Mouse (Mus musculus) cerebellum, adult 8-10 months (tissue): ENCODE data around the gene Oxa1l.
A peak's percentile ranks its signal among the peaks of the same experiment; 100 is the strongest.
"Not testable (repeated sequence)": the region's sequence is repeated elsewhere in the genome, so short reads cannot be mapped to it uniquely, and the experiment has no call there.

ENCODE experiments used
- DNase-seq: peaks from one replicate; pipeline ENCODE4 v3.0.0; 2022

Gene Oxa1l

DNA sequence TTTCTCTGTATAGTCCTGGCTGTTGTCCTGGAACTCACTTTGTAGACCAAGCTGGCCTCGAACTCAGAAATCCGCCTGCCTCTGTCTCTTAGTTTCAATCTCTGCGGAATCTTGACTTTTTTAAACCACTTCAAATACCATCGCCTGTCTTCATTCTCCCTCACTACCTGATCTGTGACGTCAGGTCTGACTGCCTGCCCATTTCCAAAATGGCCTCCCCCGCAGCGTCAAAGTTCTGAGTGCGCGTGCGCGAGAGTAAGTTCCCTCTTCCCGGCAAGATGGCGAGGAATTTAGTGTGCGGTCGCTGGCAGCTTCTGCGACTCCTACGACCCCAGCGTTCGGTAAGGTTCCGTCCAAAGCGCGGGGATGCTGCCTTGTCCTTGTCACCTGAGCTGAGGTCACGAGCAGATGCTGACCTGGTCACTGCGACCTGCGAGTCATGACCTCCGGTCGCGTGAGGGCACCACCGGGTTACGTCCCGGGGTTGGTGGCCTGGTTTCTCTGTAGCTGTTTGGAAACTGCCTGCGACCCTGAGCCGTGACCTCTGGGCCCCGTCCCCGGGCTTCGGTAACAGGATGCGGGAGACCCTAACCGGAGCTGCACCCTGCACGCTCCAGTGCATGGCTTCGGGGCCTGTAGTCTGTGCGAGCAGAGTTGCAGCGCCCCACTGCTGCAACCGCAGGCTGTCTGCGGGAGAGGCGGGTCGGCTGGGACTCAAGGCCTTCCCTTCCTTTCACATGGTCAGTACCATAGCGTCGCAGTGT, at the start of gene Oxa1l:
Gene Oxa1l, plus strand, starts transcription at position 258 of the 764 bp plus-strand sequence.
- DNase-seq: peak; percentile 97

DNA sequence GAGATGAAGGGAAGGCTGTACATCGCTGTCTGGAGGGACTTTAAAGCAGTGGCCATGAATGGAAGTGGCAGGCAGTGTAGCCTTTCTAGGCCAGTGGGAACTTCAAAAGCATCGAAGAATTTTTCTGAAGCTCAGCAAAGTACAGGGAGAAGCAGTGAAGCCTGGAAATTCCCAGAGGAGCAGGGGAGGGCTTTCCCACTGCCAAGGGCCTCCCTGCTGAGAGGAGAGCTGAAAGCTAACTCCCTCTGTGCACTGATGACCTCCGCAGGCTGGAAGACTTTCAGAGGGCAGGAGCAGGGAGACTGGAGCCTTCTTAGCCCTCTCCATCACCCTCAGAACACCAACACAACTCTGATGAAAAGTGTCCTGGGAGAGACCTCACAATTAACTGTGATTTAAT, 48.9 kb upstream of the Oxa1l start:
- no peak for DNase-seq

DNA sequence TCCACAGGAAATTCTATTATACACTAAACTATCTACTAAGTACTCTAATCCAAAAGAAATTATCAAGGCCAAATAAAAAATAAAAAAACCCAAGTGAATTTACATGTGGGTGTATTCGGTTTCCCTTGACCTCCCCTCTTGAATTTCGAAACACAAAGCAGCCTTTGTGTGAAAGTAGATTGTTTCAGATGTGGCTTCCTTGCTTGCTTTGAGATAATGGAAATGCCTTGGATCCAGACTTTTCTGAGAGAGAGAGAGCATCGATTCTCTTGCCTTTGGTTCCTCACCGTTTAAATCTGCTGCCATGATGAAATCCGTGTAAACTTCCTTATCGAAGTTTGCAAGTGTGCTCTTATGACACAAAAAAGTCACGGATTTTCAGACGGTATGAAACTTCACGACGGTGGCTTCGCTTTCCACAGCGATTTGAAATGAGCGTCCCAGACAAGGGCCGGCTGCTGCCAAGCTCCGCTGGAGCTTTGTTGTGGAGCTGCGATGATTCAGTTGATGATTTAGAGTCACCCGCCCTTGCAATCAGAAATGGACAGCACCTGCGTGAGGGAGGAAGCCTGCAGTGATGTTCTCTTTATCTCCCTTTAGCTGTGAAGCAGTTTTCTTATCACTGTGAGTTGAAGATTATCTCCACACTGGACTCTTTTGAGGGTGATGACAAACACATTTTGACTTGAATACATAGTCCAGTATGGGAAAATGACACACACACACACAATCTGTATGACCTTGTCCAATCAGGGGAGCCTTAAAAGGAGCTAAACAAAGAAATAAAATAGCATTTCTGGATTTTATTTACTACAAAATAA, 38.9 kb upstream of the Oxa1l start:
- no peak for DNase-seq

DNA sequence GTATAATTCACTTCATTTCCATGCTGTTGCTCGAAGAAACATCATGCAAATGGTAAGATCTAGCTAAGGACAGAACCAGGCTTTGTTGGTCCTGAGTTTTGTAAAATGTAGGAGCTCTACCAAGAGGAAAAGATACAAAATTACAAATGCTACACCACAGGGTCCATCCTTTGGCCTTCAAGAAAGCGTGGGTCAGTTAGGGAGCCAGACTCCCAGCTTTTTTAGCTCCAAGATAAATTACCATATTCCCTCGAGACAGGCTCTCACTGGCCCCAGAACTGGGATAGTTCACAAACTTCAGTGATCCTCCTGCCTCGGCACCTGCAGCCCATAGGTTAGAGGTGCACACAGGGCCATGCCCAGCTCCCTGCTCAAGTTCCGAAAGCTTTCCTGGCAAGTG, 36.1 kb upstream of the Oxa1l start:
- no peak for DNase-seq

DNA sequence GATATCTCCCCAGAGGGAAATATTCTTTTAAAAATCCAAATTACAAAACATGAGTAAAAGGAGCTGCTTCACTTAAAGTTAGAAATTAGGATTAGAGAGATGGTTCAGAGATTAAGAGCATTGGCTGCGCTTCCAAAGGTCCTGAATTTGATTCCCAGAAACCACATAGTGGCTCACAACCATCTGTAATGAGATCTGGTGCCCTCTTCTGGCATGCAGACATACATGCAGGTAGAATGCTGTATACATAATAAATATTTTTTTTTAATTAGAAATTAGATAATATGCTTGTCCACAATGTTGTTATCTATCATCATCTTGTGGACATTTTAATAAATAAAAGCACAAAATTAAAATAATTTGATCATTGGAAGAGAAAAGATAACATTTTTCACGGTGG, 32.1 kb upstream of the Oxa1l start:
- no peak for DNase-seq

DNA sequence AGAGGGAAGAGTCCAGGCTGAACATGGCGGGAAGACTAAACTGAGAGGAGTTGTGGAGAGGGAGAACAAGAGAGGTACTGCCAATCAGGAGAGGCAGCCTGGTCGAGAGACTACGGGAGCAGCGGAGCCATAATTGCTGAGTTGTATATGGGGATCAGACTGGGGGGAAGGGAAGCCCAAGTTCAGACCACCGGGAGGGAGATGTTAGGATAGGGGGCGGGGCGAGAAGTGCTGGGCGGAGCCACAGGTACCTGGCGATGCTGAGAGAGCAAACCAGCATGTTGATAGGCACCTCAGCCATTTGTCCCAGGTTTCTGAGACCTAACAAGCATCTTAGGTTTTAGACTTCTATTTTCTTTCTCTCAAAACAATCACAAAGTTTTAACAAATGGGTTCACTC, 31.4 kb upstream of the Oxa1l start:
- DNase-seq: no peak

DNA sequence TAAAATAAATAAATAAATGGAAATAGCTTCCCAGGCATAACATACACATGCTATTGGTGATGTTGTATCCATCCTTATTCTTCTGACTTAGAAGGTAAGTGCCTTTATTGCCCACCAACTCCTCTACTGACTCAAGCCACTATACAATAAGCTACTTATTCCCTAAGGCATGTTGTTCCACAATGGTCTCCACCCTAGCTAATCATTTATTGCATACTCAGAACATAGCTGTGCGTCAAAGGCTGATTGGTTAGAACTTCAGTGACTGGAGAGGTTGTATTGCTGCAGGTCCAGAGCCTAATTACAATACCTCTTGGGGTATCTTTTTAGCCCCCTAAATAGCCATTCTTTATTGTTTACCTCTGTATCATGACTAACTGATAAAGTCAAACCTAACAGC, 29.5 kb upstream of the Oxa1l start:
- no peak for DNase-seq

DNA sequence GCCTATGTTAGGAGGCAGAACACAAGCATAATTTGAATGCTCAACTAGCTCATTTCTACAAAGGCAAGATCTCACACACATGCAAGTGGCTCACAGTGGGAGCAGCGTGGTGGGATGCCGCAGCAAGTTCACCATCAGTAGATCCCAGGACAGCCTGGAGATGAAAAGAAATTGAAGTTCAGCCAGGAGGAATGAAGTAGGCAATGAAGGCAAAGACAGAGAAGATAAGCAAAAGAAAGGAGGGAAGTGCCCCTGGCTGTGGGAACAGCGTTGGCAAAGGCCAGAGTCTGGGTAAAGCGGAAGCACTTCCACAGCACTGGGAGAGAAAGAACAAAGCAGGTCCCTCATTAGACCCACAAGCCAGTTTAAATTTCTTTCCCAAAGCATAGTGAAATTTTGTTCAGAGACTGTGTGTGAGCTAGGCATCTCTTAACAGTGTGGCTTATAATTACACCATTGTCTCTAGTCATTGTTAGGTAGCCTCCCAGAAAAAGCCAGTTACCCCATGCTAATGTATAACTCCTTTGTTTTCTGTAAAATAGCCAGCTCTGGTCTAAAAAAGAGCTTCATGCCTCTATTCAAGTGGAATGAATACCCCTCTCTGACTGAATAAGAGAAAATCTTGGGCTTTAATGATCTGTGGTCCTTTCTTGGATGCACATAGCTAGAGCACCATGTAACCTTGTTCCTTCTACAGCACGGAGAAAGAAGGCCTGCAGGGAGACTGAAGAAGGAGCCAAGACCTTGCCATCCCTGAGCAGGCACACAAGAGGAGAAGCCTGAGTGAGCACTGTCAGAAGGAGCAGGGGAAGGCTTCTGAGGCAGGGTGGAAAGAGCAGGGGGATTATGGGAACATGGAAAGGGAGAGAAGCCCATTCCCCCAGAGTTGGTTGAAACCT, 28.2 kb upstream of the Oxa1l start:
- DNase-seq: no peak

DNA sequence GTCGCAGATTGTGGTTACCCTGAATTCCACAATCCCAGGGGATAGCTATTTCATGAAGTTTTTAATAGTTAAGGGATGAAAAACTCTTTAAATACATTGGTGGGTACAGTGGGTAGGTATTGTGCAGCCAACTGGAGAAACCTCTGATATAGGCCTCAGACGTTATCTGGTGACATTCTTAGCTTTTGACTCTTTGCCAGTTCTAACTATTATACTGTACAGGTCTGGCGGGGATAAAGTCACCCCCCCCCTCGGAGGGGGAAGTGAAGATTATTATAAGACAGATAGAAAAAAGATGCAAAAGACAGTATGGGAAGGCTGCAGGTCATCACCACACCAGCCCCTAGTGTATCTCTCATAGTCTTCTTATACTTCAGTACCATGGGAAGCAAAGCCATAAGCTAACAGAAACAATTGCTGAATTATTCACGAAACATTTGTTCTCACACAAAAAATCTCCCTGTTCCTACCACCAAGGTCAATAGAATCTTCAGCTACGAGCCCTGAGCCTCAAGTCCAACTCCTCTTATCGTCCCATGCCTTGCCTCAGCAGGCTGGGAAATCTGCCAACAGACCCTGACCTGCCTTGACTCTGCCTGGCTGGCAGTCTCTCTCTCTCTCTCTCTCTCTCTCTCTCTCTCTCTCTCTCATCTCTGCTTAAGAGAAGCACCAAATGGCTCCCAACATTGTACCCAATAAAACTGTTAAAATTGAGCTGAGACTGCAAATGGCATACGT, 27.0 kb upstream of the Oxa1l start:
- no peak for DNase-seq

DNA sequence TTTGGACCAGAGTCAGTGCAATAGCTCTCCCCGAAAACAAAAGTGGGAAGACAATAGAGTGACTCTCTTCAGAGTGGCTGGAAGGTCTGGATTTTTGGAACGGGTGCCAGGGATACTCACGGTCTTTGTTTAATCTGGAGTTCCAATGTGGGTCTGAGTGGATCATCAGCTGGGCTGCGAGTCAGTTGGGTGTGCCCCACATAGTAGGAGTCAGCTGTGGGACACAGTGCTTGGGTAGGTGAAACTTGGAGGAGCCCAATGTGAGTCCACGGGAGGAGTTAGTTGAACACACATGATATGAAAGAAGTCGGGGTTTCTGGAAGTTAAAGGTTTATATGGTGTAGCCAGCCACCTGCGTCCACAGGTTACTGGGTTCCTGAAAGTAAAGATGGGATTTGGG, 19.8 kb upstream of the Oxa1l start:
- no peak for DNase-seq

DNA sequence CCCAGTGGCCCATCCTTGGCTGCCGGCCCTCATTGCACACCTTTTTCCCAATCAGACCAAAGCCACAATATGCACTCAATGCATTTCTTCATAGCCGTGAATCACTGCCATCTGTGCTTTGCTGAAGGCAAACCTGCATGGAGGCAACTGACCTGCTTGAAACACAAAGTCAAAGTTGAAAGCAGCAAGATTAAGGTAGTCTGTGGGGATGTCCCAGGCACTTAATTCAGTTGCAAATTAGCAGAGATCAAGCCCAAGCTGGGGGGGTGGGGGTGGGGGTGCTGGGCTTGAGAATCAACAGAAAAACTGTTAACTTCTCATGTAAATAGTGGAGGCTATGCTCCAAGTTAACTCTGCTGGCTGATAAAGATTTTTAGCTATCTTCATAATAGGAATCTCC, 18.8 kb upstream of the Oxa1l start:
- DNase-seq: not testable (repeated sequence)

DNA sequence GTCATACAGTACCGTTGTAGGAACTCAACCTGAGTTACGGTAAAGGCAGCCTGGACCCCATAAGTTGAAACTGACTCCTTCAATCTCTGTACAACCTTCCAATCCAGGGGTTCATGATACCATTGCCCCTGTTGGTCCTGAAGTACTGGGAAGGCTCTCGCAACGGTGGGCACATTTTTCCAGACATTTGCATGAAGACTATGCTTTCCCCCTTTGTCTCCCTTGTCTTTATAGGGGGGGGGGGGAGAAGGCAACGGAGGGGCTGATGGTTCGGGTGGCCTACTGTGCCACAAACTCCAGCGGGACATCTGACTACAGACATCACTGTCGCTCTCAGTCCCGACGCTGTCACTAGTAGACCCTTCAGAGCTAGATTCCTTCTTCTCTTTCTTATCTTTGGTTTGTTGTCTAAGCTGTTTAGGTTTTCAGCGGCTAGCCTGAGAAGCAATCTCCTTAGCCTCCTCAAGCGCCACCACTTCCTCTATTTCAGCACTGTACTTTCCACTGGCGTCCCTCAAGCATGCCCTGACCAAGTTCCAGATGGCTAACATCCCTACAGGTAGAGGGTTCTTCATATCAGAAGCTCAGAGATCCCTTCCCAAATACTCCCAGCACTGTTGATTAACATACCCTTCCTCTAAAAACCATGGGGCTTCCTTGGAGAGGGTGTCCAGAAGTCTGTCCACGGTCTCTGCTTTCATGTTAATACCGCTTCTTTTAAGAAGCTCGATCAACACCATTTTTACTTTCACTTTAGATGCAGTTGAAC, 9.7 kb upstream of the Oxa1l start:
- not testable (repeated sequence) for DNase-seq

DNA sequence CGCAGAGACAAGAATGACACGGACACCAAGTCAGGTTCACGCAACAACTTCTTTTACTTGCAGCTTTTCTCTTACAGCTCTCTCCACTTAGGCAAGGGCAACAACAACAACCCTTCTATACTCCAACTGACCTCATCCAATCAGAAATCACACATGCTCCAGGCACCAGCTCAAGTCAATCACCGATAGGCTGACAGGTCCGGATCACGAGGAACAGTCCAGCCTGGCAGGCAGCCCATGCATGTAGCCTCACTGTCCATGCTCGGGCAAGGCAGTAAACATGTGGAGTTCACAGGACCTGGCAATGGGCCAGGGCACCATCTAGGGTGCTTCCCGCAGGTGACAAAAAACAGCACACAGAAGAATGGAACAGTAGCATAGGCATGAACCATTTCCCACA, 8.3 kb upstream of the Oxa1l start:
- no peak for DNase-seq

DNA sequence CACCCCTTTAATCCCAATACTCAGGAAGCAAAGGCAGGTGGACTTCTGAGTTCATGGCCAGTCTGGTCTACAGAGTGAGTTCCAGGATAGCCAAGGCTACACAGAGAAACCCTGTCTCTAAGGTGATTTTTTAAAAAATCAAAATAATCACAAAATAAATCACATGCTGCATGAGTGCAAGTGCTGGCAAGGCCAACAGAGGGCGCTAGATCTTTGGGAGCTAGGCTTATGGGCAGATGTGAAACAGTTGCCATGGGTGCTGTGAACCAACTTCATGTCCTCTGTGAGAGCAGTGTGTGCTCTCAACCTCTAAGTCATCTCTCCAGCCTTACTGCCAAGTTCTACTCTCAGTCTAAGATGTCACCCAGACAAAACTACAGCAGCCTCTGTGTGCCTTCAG, 6.2 kb upstream of the Oxa1l start:
- no peak for DNase-seq

DNA sequence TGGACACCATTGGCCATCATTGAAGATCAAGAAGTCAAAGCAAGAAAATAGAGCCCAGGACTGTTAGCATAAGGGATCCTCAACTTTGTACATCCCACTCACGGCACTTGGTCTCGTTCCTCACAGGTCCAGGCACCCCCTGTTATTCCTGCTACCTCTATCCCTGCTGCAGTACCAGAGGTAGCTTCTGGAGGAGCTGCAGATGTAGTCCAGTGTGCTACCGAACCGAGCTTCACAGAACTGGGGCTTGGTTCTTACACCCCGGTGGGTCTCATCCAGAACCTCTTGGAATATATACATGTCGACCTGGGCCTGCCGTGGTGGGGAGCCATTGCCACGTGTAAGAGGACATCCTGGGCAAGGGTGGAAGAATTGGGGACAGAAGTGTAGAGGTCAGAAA, 2.5 kb downstream of the Oxa1l start:
- no peak for DNase-seq

DNA sequence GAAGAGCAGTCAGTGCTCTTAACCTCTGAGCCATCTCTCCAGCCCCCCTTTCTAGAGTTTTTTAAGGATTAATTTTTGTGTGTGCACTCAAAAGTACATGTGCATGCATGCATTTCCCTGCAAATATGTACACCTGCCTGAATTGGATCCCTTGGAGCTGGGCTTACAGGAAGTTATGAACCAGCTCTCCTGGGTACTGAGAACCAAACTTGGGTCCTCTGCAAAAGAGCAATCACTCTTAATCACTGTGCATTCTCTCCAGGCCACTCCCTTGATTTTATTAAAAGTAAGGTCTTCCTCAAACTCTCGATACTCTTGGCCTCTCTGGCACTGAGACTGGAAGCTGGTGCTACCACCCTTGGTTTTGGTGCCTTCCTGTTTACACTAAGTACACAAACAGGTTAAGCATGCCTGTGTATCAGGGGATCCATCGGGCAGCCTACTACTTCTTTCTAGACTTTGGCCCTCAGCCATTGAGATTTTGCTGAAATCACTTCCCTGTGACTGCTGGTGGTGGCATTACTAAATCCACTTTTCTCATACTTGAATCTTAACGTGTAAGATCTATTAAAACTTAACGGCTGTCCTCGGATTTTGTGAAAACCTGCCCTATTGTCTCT, 4.5 kb downstream of the Oxa1l start:
- no peak for DNase-seq

DNA sequence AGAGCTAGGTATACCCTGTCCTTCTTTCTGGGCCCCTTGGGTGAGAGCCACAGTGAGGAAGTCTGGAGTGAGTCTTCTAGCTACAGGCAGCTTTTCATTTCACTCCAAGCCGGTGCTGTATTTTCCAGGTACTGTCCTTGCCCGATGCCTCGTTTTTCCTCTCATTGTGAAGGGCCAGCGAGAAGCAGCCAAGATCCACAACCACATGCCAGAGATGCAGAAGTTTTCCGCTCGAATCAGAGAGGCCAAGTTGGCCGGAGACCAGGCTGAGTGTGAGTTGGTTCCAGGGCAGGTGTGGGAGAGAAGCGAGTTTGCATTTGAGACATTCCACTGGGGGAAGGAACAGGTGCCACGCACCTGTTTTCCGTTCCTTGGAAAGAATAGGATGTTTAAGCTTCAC, 5.9 kb downstream of the Oxa1l start:
- no peak for DNase-seq

DNA sequence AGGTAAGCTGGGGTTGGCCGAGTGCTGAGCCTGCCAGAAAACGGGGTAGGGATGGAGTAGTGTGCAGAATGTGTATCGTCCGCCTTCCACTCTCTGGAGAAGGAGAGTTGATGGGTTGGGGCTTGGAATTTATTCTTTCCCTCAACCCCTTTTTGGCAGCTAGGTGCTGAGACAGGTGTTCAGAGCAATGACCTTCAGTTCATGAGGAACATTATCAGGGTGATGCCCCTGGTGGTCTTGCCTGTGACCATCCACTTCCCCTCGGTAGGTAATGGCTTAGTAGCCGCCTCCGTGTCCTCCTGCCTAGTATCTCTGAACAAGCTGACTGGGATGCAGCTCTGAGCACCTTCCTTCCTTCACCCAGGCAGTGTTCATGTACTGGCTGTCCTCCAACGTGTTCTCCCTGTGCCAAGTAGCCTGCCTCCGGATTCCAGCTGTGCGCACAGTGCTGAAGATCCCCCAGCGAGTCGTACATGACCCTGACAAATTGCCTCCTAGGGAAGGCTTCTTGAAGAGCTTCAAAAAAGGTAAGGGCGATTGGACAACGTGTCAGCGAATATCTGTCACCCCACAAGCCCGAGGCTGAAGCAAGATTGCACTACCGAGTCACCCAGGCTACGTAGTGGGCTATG, 6.9 kb downstream of the Oxa1l start:
- DNase-seq: no peak

DNA sequence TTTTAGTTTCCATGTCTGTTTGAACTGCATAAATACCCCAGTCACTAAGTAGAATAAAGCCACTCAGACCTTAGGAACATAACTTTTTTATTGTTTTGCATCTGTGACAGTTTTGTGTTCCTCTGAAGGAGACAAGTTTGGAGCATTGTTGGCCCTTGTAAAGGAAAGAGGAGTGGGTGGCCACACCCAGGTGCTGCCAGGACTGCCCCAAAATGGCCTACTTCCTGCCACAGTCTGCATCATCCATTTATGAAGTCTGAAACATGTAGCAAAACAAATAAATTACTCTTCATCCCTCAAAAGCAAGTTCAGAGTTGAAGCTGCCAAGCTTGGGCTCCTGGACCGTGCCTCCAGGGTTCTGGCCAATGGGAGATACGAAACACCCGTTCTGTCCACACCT, 8.7 kb downstream of the Oxa1l start:
- DNase-seq: no peak

DNA sequence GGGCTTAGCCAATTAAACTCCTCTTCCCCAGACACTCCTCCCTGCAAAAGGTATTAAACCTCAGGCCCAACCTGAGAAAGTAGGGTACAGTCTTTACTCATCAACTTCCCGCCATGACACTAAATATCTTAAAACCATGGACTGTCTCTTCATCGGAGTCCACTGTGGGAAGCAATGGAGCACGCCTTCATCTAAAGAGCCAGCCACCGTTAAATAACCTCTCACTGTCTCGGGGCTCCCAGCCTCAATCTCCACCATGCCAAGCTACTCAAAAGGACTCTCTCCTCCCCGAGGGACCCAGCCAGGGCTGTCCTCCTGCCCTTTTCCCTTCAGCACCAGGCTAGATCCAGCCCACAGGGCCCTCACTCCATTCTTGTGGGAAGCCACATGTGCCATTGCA, 10.0 kb downstream of the Oxa1l start:
- no peak for DNase-seq

DNA sequence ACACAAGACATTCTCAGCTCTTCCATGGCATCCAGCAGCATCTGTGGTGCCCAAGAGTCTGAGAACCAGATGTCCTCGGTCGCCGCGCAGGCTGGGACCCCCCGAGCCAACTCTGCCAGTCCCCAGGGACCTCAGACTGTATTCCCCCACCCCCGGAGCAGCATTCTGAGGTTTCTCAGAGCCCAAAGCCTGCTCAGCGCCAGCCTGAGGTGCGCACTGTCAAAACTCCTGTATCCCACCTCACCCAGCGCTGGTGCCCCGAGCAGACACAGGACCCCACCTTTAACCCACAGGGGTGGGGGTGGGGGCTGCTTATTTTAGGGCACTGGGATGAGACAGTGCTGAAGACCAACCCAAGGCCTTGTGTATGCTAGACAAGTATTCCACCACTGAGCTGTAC, 10.8 kb downstream of the Oxa1l start:
- no peak for DNase-seq
